Mouse (Mus musculus) kidney, adult 18-20 months (tissue): ENCODE data around the gene Sipa1l1.

ENCODE experiments used
- DNase-seq: peaks from one replicate; pipeline ENCODE4 v3.0.0; 2021

Gene Sipa1l1

DNA sequence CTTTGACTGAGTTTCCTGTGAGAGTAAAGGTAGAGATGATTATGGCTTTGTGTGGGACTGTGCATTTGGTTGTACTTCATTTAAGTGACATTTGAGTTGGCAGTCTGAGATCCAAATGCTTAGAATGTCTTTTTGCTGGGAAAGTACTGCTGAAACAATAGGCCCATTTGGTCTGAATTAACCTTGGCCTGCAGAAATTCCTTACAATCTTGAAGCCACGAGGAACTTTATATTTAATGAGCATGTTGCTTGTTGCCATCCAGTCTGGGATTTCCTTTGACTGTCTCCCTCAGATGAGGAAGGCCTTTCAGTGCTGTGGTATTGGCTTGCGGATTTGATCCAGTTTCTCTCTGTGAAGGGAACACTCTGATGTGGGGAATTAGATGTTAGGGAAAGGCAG is 43.9 kb downstream of the Sipa1l1 start:
- DNase-seq, result no peak

DNA sequence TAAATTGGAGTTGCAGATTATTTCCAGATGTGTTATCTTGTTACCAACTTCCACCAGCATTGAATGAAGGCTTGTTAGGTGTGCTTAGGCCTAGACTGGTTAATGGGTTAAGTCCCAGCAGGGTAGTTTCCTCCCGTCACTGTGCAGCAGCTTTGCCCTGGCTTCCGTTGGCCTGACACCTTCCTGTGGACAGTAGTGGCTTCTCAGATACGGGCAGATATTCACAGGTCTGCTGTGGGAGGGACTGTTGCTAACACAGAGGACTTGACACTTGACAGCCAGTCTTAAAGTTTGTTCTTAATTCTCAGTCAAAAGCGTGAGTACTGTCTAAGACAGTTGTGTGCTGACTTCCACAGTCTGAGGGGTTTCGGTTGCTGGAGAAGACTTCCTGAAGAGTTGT is 45.8 kb downstream of the Sipa1l1 start:
- no peak for DNase-seq

DNA sequence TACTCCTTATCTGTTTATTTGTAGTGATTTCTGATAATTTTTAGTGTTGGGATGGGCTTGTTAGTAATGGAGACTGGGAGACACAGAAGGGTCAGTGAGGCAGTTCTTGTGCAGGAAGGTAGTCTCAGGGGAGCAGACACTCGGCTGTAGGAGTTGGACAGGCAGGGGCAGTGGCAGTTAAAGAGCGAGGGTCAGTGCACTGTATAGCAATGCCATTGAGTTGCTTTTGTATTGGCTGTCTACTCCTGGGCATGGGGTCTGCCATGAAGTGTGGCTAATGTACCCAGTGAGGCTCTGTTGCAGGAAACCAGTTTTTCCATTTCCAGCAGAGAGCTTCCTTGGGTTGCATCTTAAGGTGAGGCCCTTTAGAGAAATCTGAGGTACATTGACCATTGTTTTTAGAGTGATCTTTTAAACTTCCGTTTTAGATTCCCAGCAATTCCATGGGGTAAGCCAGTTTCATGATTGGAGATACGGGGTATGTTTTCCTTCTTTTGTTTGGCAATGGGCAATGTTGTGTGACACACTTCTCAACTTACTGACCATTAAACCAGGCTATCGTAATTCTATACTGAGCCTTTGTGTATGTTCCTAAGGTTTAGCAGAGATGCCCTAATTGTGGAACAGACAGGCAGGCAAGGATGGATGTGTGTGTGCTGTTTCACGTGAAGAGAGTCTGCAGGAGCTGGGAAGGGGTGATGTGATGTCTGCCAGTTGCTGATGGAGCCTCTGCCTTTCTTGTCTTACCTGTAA is 47.9 kb downstream of the Sipa1l1 start:
- DNase-seq, result no peak

DNA sequence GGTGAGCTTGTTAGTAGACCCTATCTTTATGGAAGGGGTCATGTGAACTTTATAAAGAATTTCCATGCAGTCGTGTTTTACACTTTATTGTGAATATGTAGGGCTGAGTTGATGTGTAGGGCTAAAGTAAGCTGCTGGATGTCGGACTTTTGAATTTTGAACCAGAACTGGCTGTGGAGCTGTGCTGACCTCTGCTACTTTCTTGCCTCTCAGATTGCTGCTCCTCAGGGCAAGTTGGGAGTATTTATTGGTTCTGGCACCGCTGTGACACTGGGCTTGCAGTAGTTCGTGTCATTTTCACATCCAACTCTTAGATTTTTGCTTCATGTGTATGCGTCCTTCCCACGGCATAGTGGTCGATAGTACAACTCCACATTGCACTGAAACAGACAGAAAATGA is 49.1 kb downstream of the Sipa1l1 start:
- DNase-seq, result no peak

DNA sequence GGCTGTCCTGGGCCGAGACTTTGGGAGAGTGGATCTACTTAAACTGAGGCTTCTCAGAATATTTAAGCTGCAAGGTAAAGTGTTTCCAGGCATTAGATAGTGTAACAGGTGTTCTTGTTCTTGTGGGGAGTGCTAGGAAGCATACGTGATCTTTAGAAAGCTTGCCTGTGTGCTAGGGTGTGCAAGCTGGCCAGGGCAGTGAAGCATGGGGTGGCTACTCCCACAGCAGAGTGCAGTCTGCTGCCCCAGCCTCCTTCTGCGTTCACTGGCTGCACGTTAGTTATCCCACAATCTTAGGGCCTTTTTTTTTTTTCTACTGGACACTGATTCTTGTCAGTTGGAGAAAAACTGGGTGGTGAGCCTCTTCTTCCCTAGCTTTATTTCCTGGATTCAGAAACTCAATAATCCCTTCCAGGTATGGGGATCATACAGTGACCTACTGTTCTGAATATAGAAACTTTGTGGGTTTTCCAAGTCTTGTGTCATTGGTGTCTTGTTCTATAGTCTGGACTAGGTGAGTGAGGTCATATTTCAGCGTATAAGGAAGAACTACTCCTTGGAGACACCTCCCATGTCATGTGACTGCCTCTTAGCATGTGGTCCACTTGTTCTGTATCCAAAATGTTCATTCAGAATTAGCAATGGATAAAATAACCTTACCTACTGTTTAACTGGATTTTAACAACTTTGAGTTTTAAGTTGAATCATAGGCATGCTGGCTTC is 51.4 kb downstream of the Sipa1l1 start:
- DNase-seq, result no peak

DNA sequence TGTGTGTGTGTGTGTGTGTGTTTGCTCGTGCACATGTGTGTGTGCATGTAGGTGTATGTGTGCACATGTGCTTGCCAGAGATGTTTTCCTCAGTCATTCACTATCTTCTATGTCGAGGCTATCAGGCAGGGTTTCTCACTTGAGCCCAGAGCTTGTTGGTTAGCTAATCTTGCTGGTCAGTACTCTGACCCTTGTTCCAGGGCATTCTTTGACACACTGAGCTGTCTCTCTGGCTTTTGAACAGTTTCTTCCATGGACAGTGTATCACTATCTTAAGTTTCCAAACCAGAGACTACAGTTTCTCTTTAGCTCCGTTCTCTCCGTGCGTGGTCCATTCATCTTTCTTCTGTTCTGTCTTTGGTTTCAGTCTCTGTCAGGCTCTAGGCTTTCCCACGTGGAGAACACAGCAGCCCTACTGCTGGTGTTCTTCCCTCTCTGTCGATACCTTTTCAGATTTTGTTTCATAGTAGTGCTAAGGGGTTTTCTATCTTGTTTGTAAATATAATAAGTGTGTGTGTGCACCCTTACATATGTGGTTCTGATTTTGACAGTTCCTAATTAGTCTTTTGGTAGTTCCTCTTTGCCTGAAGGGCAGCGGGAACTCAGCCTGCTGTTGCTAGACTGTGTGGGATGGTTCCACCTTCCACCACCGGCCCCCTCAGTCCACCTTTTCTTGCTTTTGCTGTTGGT is 54.2 kb downstream of the Sipa1l1 start:
- no peak for DNase-seq

DNA sequence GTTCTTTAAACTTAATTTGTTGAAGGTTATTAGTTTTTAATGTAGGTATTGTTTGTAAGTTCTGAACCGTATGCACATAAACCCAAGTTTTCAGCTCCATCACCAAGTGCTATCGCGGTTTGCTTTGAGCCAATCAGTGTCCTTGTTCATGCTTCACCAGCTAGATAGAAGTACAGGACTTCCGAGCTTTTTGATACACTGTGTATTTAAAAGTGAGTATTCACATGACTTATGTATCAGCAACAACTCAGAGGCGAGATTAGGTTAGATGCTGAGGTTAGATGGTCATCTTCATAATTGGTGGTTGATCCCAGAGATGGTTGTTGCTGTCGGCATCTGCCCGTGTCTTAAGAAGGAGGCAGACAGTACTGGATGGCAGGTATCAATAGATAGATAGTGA is 55.7 kb downstream of the Sipa1l1 start:
- DNase-seq, result no peak

DNA sequence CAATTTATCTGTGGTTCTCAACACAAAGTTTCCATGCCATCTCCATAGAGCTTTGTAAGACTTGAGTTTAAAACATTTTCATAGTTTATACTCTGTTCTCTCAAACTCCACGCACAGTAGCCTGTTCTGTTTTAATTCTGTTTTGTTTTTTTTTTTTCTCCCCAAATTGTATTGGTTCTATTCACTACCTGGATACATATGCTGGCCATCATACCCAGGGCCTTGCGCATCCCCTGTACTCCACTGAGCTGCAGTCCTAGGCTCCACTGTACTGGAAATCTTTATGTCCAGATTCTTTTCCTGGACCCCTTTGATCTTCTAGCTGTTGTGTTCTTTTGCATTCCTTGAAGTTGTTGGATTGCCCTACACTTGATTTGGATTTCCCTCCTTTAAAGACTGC is 56.2 kb downstream of the Sipa1l1 start:
- no peak for DNase-seq

DNA sequence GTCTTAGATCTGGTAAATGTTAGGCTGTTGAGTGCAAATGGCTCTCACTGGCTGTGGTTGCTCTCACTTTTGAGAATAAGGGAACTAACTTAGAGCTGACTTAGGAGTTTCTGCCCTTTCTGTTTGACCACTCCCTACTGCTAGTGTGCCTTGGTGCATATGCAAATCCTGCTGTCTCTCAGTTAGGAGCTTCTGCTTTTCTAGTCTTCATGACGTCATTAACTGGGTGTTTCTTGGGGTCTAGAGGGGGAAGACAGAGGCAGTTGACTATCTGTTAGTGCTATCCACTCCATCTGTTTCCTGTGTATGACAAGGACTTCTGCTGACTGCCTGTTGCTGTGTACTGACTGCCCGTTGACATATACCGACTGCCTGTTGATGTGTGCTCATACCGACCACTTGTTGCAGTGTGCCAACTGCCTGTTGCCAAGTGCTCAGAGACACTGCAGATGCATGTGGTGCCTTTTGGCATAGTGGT is 56.7 kb downstream of the Sipa1l1 start:
- no peak for DNase-seq

DNA sequence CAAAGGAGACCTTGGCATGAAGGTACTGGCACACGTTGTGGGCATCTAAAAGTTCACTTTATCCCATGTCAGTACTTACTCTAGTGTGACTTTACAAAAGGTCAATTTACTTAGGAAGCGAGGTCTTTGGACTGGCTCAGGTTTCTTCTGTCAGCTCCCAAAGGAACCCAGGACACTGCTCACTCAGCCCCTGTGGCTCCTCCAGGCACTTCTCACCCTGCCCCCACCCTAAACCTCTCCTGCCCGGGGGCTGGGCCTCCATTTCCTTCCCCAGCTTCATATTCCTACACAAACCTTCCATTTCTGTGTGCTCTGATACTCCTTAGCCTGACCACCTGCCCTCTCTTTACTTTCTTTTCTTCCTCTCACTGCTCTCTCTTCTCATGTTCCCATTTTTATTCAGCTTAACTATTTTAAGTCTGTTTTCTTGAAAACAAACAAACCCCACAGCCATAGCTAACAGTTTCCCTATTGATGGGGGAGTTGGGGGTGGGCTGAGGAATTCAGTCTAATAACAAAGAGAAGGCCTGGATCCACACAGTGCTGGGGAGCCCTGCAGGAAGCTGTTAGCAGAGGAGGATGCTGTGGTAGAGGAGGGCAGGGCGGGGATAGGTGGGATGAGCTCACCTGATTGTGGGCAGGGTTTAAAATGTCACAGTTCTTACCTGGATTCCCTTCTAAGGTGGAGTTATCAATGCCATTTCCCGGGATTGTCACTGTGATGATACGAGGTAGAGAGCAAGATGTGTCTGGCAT is 57.4 kb downstream of the Sipa1l1 start:
- no peak for DNase-seq

DNA sequence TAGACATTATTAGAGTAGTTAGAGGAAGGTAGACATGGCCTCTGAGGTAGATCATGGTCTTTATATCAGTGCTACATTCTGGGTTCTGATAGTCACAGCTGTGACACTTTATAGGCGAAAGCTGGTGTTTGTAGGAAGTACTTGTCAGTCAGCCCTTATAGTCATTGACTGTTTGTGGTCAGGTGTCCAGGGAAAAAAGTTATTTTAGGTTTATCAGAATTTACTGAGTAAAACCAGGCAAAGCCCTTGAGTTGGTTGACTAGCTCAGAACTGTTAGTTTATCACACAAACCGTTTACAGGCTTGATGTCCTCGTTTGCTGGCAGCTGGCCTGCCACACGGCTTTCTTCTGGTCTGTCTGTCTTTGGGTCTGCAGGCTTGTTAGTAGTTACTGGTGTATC is 61.0 kb downstream of the Sipa1l1 start:
- no peak for DNase-seq

DNA sequence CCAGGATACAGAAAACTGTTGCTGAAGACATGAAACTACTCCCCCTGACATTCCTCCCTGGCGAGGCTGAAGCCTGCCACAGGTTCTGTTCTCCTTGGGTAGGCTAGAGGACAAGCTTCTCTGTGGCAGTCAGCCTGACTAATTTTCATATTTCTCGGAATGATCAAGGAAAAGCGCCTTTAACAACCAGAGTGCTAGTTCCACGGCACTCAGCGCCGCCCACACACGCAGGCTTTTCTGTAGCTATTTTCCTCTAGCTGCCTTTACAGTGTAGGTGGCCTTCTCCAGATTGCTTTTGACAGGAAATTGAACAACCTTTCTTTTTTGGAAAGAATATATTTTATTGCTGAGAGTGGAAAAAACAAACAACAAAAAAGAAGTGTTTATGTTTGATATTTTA is 62.1 kb downstream of the Sipa1l1 start:
- DNase-seq, result no peak

DNA sequence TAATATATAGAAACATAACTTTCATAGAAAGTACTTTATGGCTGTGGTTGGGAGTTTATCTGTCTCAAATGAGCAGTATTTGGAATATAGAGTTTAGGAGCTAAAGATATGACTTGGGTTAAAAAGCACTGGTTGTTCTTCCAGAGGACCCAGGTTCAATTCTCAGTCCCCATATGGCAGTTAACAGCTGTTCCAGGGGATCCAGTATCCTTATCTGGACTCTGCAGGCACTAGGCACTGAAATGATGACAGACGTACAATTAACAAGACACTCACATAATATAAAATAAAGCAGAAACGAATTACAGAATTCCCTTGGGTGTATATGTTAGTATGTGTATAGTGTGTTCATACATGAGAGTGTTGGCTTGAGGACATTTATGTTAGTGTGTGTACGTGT is 64.1 kb downstream of the Sipa1l1 start:
- no peak for DNase-seq

DNA sequence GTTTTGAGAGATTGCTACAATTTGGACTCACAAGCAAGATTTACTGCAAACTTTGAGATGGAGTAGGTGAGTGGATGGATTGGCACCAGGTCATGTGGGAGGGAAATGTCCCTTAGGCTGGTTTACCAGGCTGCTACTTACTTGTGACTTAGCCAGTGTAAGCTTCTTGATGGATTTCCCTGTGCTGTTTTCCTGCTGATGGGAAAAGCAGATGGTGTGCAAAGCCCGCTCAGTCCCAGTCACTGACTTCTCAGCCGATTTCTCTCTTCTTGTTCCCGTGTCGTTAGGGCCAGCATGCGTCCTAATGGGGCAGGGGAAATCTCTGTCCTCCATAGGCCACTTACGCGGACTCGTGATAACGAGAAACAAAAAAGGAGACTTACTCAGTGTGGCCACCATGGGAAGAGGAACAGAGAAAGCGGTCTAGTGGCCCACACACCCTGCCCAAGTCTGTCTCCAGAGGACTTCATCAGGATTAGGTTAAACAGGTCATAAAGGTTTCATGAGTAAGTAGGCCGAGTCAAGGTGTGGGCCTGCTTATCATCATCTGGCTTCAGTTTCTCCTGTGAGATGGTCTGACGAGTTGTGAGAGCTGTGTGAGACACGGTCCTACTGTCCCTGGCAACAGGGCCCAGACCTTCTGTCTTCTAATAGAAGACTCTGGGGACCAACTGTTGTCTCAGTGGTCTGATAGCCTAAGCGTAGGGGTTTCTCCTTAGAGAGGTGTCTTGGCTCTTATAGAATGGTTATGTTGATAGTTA is 65.5 kb downstream of the Sipa1l1 start:
- no peak for DNase-seq

DNA sequence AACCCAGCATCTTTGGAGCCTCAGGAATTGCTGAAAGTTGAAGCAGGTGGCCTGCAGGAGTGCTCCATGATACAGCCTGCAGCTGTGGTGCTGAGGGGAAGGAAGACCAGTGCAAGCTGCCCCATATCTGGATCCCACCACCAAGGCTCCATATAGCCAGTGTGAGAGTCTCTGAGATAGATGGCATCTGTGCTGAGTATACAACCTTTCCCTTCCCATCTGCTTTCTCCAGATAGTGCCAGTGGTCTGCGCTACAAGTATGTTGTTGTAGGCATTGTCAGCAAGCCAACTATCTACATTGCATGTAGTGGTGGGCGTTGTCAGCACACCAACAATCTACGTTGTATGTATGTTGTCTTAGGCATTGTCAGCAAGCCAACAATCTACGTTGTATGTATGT is 68.0 kb downstream of the Sipa1l1 start:
- DNase-seq, result no peak

DNA sequence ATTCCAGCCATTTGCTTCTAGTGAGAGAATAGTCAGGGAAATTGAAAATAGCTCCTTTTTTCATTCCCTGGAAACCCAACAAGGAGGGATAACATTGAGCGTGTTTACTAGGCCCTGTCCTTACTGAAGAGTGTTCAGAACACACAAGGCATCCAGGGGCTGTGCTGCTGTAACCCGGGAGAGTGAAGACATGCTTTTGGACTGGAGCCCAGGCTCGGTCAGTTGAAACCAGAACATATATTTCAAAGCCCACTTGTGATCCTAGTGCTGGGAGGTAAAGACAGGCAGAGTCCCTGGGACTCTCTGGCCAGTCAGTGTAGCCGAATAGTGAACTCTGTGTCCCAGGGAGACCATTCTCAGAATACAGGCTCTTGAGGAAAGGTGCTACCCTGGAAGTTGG is 68.8 kb downstream of the Sipa1l1 start:
- no peak for DNase-seq

DNA sequence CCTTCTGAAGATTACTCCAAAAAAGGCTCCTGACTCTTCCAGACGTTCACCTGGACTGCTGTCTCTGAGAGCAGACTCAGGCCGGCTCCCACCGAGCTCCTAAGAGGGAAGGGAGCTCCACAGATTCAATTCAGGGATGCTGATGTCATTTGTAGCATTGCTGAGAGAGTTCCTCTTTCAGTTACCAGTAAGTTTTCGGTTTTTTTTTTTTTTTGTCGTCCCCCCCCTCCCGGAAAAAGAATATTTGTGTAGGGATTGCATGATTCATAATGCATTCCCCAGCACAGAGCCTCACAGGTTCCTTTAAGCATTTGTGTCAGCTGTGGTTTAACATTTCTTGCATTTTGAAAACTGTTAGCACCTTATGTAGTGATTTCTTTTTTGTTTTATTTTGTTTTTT is 71.6 kb downstream of the Sipa1l1 start:
- DNase-seq, result no peak

DNA sequence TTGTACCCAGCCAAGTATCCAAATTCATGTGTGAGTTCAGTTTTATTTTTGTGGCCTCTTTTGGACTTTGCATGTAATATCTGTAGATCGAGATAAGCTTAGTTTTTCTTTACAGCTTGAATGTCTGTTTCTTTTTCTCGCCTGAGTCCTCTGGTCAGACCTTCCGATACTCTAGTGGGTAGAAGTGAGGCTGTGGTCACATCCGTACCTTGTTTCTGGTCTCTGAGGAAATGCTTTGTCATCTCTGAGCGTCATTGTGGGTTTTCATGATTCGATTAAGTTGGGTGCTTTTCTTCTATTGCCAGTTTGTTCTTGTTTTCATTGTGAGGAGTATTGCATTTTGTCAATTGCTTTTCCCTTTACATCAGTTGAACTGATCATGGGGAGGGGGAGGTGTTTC is 76.1 kb downstream of the Sipa1l1 start:
- DNase-seq, result no peak

DNA sequence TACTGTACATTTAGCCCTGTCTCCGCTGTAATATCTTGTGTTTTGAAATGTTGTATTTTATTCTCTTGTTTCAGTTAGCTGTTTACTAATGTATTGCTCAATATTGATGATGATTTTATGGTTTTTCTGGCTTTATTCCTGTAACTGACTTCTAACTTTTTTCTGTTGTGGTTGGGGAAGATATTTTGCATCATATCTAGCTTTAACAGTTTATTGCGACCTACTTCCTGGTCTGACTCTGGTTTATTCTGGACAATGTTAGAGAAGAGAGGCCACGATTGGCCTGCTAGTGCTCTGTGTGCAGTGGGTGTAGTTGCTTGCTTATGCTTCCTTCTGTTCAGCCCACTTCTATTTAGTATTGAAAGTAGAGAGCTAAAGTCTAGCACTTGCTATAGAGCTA is 77.3 kb downstream of the Sipa1l1 start:
- no peak for DNase-seq

DNA sequence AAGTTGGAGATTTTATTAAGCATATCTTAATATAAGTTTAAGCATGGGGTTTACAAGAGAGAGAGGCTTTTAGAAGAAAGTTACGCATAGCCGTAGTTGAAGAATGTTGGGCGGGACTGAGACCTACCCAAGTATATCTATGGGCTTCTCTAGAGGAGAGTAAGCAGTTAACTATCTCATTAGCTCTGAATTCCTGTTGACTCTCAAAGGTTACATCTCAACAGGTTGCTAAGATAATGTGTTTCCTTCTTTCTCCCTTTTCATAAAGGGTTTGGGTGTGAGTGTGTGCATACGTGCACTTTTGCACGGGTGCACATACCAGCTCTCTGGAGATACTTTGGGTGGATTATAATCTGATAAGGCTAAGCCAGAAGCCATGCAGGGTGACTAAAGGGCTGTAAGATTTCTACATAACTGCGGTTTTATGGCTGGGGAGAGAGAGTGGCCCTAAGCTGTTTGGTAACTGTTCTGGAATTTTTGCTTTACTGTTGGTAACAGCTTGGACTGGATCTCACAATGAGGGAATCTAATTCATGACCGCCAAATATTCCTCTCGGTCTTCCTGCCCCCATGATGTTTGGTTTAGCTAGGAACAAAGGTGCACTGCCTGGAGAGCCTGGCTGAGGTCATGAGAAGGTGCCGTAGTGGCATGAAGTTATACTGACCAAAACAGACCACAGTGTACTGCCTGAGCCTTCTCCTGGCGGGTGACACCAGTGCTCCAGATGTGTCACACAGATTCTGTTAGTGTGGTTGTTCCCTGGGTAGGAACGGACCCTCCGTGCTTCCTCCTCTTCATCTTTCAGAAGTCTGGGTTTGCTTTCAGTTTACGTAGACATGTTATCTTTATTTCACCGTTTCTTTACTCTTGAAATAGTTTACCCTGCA is 78.5 kb downstream of the Sipa1l1 start:
- no peak for DNase-seq

DNA sequence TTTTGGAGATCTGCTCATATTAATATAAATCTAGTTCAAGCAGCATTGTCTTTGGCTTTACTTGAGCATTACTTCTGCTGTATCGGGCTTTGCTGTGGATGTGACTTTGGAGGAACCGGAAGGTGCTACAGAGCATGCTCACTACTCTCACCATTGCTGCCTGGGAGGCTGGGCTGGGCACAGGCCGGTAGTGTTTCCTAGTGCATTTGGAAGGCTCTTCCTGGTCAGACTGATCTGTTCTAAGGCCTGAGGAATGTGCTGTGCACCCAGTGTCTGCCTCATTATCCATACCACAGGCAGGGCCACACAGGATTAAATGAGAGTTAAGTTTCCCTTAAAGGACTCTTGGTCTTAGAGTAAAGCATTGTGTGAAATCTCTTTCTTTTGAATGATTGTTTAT is 79.4 kb downstream of the Sipa1l1 start:
- no peak for DNase-seq
